Comparison of ENCODE assay signal across 8 mouse cellular contexts in the genomic region with DNA sequence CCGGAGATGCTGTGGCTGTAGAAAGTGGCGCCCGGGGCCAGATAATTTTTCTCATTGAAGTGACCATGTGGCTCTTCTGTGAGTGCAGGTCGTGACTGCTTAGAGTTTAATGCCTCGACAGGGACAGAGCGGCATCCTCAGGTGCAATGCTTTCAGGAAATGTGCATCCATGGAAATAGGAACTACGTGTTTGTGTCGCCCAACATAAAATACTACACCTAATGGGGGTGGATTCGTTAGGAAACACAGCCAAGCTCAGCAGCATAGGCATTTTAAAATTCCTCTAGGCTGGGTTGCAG. TPM values are rescaled to one million over a fixed set of nuclear protein-coding genes. Genes with fewer than 3 reads are reported as not detected.
DNase-seq lines count a peak whose midpoint lies in the region; ATAC-seq and TF ChIP-seq lines count a peak whose summit lies in the region.

No protein-coding gene starts in this region.

- peak overlapping the region; percentile 86 for H3K27ac ChIP-seq in embryonic fibroblast, embryonic 13.5 days (ENCODE audit: insufficient read depth, low read length)
- peak overlapping the region; percentile 99 for H3K27ac ChIP-seq in kidney, postnatal 0 days
- peak overlapping the region; percentile 100 for H3K27ac ChIP-seq in midbrain, postnatal 0 days (ENCODE audit: low read depth, low read length)

- peak overlapping the region; percentile 81 for H3K4me3 ChIP-seq in embryonic fibroblast, embryonic 13.5 days (ENCODE audit: insufficient read depth, low read length)
- H3K4me3 ChIP-seq in kidney, postnatal 0 days (replicated peaks; ENCODE audit: low read depth, low read length): peak overlapping the region; percentile 96
- peak overlapping the region; percentile 53 for H3K4me3 ChIP-seq in midbrain, postnatal 0 days (ENCODE audit: low read depth, low read length)

- TF ChIP-seq POLR2A in embryonic fibroblast, embryonic 13.5 days (IDR thresholded peaks at IDR 0.05; ENCODE audit: low read depth, low read length): no peak

- no peaks in the 10 kb centered on the region for H3K4me1 ChIP-seq in embryonic fibroblast, embryonic 13.5 days (ENCODE audit: control insufficient read depth, insufficient read depth, low read length)
- peaks cover 3% of the 10 kb centered on the region; the same call in 1 of the 2 replicates for H3K4me1 ChIP-seq in kidney, postnatal 0 days (replicated peaks; ENCODE audit: insufficient read depth, low read length)
- peaks cover 3% of the 10 kb centered on the region; the same call in 1 of the 2 replicates for H3K4me1 ChIP-seq in midbrain, postnatal 0 days (ENCODE audit: insufficient read depth, low read length)

- H3K36me3 ChIP-seq in kidney, postnatal 0 days (ENCODE audit: insufficient read depth, low read length): no peaks in the 10 kb centered on the region
- no peaks in the 10 kb centered on the region for H3K36me3 ChIP-seq in midbrain, postnatal 0 days (ENCODE audit: insufficient read depth, low read length)

- under 1% methylated on average over 9 of the region's 9 CpGs for WGBS in kidney, postnatal 0 days
- 0% methylated on average over 9 of the region's 9 CpGs for WGBS in midbrain, postnatal 0 days

- H3K9ac ChIP-seq in kidney, postnatal 0 days (ENCODE audit: low read depth, low read length): peak overlapping the region; percentile 92
- H3K9ac ChIP-seq in midbrain, postnatal 0 days (replicated peaks; ENCODE audit: low read length, poor library complexity, severe bottlenecking): peak overlapping the region; percentile 95

- DNase-seq in layer of hippocampus, adult 11-12 months (ENCODE audit: low spot score): peak; percentile 71
- no peak for DNase-seq in layer of hippocampus, postnatal 10 days (ENCODE audit: low spot score in 2 of 2)
- DNase-seq in MN1 (ENCODE audit: low spot score): peak; percentile 94
- no peak for DNase-seq in kidney, postnatal 0 days (ENCODE audit: low spot score)
- DNase-seq in midbrain, postnatal 0 days (ENCODE audit: low spot score): peak; percentile 83
- DNase-seq in Muller cell, postnatal 12 days (ENCODE audit: inconsistent ontology term): no peak
- DNase-seq in adipocyte (ENCODE audit: low spot score): no peak

- TF ChIP-seq CTCF in embryonic fibroblast, embryonic 13.5 days (IDR thresholded peaks at IDR 0.05; ENCODE audit: borderline replicate concordance, insufficient read depth, low read length): no peak
- peak; percentile 60; the same call in 1 of the 2 replicates for TF ChIP-seq CTCF in kidney, postnatal 0 days (IDR thresholded peaks at IDR 0.05; ENCODE audit: low read depth)
- peak; percentile 56 for TF ChIP-seq CTCF in midbrain, postnatal 0 days (IDR thresholded peaks at IDR 0.05)

- peak overlapping the region; percentile 60 for H3K4me2 ChIP-seq in kidney, postnatal 0 days (ENCODE audit: low read length)
- peak overlapping the region; percentile 53 for H3K4me2 ChIP-seq in midbrain, postnatal 0 days (ENCODE audit: low read depth, low read length, poor library complexity, severe bottlenecking)

- no peaks in the 10 kb centered on the region for H3K9me3 ChIP-seq in kidney, postnatal 0 days (replicated peaks; ENCODE audit: low read length)
- no peaks in the 10 kb centered on the region for H3K9me3 ChIP-seq in midbrain, postnatal 0 days (ENCODE audit: low read length)

- H3K27me3 ChIP-seq in kidney, postnatal 0 days (ENCODE audit: insufficient read depth, low read length): no peaks in the 10 kb centered on the region
- H3K27me3 ChIP-seq in midbrain, postnatal 0 days (ENCODE audit: insufficient read depth, low read length): no peaks in the 10 kb centered on the region

- ATAC-seq in kidney, postnatal 0 days (replicated peaks; ENCODE audit: low FRiP score, low read depth): no peak
- no peak for ATAC-seq in midbrain, postnatal 0 days (ENCODE audit: low FRiP score)

RNA-seq across cellular contexts. Expression of a gene that starts 1.1 kb away (rescaled TPM):
- total RNA-seq in layer of hippocampus, postnatal 10 days (2021): 10 to 100 TPM; 83.2 to 85.6 TPM
- polyA plus RNA-seq in embryonic fibroblast, embryonic 13.5 days (2011; ENCODE audit: insufficient read length, low read depth, missing spikeins): 34.4 and 40.9 TPM in 2 replicates
- polyA plus RNA-seq in kidney, postnatal 0 days (2015; fragmentation: Nextera tagmentation; extraction: Ambion mirVana): 12.1 and 14.1 TPM in 2 replicates
- total RNA-seq in midbrain, postnatal 0 days (2014; rRNA removed): 151 and 175 TPM in 2 replicates
- 30.3 and 34.9 TPM in 2 replicates for polyA plus RNA-seq in midbrain, postnatal 0 days (2015; fragmentation: Nextera tagmentation; extraction: Ambion mirVana)

Comparison
In these comparisons a context has a peak if more than half of its experiments do, and no peak if none do; other contexts are left out.
1. DNase-seq: peak in layer of hippocampus, adult 11-12 months (single experiment), MN1 (single experiment) and midbrain, postnatal 0 days (single experiment); none in layer of hippocampus, postnatal 10 days (0 of 2), kidney, postnatal 0 days (single experiment), Muller cell, postnatal 12 days (single experiment) and adipocyte (single experiment).
2. Peak in every context shown above with its lines, with median percentiles within 50 percentile points of each other: H3K27ac ChIP-seq and H3K4me3 ChIP-seq.